Mouse (Mus musculus) cerebellum, postnatal 36 days (tissue): Measurements from ENCODE around the gene Ubqln5.

Experiments used
- DNase-seq, 2 experiments: peaks; one replicate each; pipeline ENCODE4 v3.0.0; 2021 to 2022; ENCODE audit warnings: mixed read lengths in 2 of 2

The Ubqln5 gene

GRCm38 (mm10) chr7:104129726-104130125, at the start of gene Ubqln5:
Gene Ubqln5 (minus strand): TSS chr7:104129826.
- DNase-seq, result no peak

- DNase-seq, result no peak
These were observed 49.4 kb upstream of the Ubqln5 start for GRCm38 (mm10) chr7:104179074-104179473.

GRCm38 (mm10) chr7:104178422-104179054, 48.9 kb upstream of the Ubqln5 start:
- DNase-seq, result no peak

DNA sequence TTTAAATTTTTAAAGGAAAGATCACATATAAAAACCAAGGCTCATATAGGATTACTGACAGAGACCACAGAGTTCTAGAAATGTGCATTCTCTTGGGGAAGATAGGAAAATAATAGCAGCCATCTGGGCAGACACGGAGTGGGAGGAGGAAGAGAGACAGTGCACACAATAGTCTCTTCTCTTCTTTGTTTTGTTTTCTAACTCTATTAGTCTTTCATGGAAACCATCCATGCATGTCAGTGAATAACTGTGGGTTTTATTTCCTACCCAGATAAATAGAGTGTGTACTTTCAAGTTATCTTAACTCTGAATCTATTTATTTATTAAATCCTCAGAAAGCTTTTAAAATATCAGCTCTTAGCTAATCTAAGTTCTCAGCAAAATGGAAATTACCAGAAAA, 45.5 kb upstream of the Ubqln5 start:
- DNase-seq, result no peak

DNA sequence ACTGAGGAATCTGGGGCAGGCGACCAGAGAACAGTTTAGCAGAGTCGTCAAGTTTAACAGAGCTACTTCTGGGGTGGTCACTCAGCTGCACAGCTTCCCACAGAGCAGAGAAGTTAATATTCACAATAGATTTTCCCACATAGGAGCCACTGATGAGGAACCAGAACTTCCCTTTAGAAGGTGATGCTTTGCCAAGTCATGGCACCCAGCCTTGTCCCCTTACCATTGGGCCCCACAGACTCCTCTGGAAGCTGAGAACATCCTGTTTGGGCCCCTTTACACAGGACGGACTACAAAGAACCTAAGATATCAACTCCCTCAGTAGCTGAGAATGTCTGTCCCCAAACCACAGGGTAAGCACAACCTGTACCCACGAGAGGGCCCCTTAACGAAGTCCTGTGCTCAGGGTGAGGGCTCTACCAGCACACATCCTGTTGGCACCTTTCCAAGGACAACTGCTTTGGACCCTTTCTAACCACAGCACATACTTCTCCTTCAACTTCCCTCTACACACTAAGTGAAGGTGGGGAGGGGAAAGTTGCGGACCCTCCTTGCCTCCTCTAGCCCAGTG, 40.1 kb upstream of the Ubqln5 start:
- DNase-seq, result no peak

DNA sequence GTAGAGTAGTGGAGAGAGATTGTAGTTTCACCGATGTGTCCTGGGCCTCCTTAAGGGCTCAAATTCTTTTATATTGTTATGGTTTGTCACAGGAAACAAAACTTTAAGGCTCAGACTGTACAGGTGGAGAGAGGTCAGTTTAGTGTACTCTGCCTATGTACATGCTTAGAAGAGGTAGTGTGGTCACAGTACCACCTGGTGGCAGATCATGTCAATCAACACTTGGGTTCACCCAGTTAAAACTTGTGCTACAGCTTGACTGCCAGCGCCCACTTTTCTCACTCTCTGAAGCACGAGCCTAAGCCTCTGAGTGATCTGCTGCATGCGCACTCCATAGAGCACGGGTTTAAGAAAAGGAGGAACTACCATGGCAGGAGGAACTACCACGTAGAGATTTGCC, 37.5 kb upstream of the Ubqln5 start:
- no peak for DNase-seq

DNA sequence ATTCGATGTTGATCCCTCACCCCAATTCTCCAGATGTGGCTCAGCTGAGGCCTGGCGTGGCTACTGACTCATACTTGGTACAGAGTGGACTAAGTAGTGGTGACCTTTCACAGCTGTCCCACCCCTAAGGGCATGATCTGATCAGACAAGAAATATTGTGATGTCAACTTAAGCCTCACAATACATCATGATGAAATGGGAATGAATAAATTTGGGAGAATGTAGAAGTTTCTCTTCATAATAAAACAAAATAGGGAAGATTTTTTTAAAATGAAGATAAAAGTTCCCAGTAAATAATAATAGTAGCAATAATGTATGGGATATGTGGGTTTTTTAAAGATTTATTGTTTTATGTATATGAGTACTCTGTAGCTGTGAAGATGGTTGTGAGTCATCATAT, 20.8 kb upstream of the Ubqln5 start, which contains the start of gene Ubqlnl:
Gene Ubqlnl, minus strand, starts transcription at position 101 of the 400 bp plus-strand sequence.
- no peak for DNase-seq

DNA sequence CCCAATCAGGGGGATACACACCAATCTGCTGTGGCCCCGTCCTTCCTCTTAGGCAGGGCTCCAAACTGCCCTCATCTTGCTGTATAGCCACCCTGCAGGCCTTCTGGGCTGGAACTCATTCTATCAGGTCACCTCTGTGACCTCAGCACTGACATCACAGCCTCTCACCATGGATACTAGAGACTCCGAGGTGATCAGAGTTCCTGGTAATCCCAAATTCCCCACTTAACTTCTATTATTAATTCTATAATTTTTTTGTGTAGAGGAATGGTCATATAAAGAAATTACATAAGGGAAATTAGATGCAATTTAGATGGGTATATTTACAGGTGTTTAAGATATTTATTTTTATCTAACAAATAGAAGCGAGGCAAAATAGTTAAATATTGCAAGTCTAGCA, 13.6 kb upstream of the Ubqln5 start, which contains the start of gene Ubqln3:
Gene Ubqln3, minus strand, starts transcription at position 101 of the 400 bp plus-strand sequence.
- no peak for DNase-seq

- no peak for DNase-seq
These were observed 7.7 kb upstream of the Ubqln5 start, which contains the start of gene Olfr643 for GRCm38 (mm10) chr7:104137305-104137704. Gene Olfr643 (minus strand): TSS chr7:104137405.

GRCm38 (mm10) chr7:104104757-104104972, 25.0 kb downstream of the Ubqln5 start, which contains the start of gene Olfr646:
Gene Olfr646 (plus strand): TSS chr7:104104873.
- no peak for DNase-seq

- no peak for DNase-seq
These were observed 25.5 kb downstream of the Ubqln5 start for GRCm38 (mm10) chr7:104103913-104104756.

DNA sequence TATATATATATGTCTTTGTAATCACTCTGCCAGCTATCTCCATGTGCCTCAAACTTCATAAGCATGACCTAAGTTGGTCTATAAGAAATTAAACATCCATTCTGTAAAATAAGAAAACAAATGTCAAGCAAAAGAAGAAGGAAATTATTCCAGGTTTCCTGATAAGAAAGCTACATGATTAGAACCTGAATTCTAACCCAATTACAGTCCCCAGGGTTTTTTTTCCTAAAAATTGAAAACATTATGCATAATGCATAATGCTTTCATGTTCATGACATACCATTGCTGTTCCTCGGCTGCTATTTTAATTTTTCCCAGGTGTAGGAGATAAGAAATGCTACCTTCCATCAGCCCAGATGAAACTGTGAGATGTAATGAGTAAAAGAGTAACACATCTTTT, 44.3 kb downstream of the Ubqln5 start, which contains the start of gene Olfr645:
Gene Olfr645, minus strand, starts transcription at position 101 of the 400 bp plus-strand sequence.
- DNase-seq, result no peak
